In the genomic region with DNA sequence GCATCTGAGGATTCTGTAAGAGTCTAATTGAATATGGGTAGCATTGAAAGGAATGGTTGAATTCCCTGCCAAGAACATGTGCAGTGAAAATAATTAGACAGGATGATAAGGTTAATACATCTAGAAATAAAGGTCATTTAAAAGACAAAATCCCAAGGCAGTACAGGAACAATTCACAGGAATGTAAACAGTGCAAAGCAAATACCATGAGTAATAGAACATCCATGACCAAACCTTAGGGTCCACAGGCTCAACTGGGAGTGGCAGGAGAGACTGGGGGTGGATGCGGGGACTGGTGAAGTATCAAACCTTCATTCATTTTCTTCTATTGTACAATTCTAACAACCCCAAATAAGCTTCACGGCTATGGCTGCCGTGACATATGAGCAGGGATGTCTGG, we compare ENCODE assay signal across 32 mouse cellular contexts.
"Had no signal": no experiment of that assay in that cellular context is flagged by ENCODE, and none has a peak within 500 bp of the region (broad histone marks: within the 10 kb centered on the region; RNA-seq: fewer than 3 reads in every experiment).

No protein-coding gene starts in this region.

- H3K4me2 ChIP-seq: limb, embryonic 12.5 days; limb, embryonic 13.5 days; limb, embryonic 15.5 days; liver, embryonic 11.5 days; liver, embryonic 12.5 days; liver, embryonic 13.5 days; liver, embryonic 15.5 days; lung, embryonic 14.5 days; lung, embryonic 15.5 days; midbrain, embryonic 11.5 days; midbrain, embryonic 12.5 days; midbrain, embryonic 13.5 days; midbrain, embryonic 15.5 days had no signal

- H3K27ac ChIP-seq: left cerebral cortex, adult 2 months; limb, embryonic 10.5 days; limb, embryonic 12.5 days; limb, embryonic 13.5 days; limb, embryonic 15.5 days; liver, embryonic 12.5 days; liver, embryonic 13.5 days; liver, embryonic 14.5 days; liver, embryonic 15.5 days; lung, embryonic 15.5 days; macrophage; midbrain, embryonic 10.5 days; midbrain, embryonic 12.5 days; midbrain, embryonic 13.5 days; midbrain, embryonic 15.5 days had no signal

- H3K9me3 ChIP-seq: limb, embryonic 10.5 days; limb, embryonic 12.5 days; limb, embryonic 13.5 days; limb, embryonic 15.5 days; liver, embryonic 12.5 days; liver, embryonic 13.5 days; liver, embryonic 15.5 days; lung, embryonic 15.5 days; megakaryocyte, embryonic 14.5 days; midbrain, embryonic 10.5 days; midbrain, embryonic 12.5 days; midbrain, embryonic 13.5 days; midbrain, embryonic 15.5 days had no signal

- H3K4me3 ChIP-seq: left cerebral cortex, adult 2 months; limb, embryonic 10.5 days; limb, embryonic 12.5 days; limb, embryonic 13.5 days; limb, embryonic 15.5 days; liver, embryonic 12.5 days; liver, embryonic 13.5 days; liver, embryonic 15.5 days; lung, embryonic 15.5 days; megakaryocyte, embryonic 14.5 days; midbrain, embryonic 10.5 days; midbrain, embryonic 12.5 days; midbrain, embryonic 13.5 days; midbrain, embryonic 15.5 days; myocyte had no signal

- DNase-seq: left cerebral cortex, postnatal 4 days; liver; liver, embryonic 13.5 days; liver, postnatal 0 days; lung, adult 18-20 months; lung, adult 2 months; lung, embryonic 14.5 days; lung, postnatal 10 days; lung, postnatal 14 days; lung, postnatal 36 days; lung, postnatal 4 days; midbrain, embryonic 14.5 days had no signal

- ATAC-seq: liver, embryonic 12.5 days; liver, postnatal 0 days; lung, postnatal 0 days; midbrain, embryonic 13.5 days; midbrain, embryonic 15.5 days; midbrain, embryonic 16.5 days had no signal

- H3K9ac ChIP-seq: limb, embryonic 12.5 days; limb, embryonic 13.5 days; limb, embryonic 15.5 days; liver, embryonic 12.5 days; liver, embryonic 13.5 days; liver, embryonic 14.5 days; liver, embryonic 15.5 days; liver, postnatal 0 days; lung, embryonic 14.5 days; lung, embryonic 15.5 days; midbrain, embryonic 12.5 days; midbrain, embryonic 13.5 days; midbrain, embryonic 15.5 days had no signal

- H3K27me3 ChIP-seq: limb, embryonic 12.5 days; limb, embryonic 13.5 days; limb, embryonic 15.5 days; liver, embryonic 12.5 days; liver, embryonic 13.5 days; liver, embryonic 15.5 days; lung, embryonic 15.5 days; megakaryocyte, embryonic 14.5 days; midbrain, embryonic 12.5 days; midbrain, embryonic 13.5 days; midbrain, embryonic 15.5 days had no signal

- H3K36me3 ChIP-seq: limb, embryonic 10.5 days; limb, embryonic 12.5 days; limb, embryonic 13.5 days; limb, embryonic 15.5 days; liver, embryonic 12.5 days; liver, embryonic 13.5 days; liver, embryonic 15.5 days; lung, embryonic 15.5 days; midbrain, embryonic 10.5 days; midbrain, embryonic 12.5 days; midbrain, embryonic 13.5 days; midbrain, embryonic 15.5 days had no signal

- H3K4me1 ChIP-seq: limb, embryonic 12.5 days; limb, embryonic 13.5 days; limb, embryonic 15.5 days; liver, embryonic 12.5 days; liver, embryonic 13.5 days; liver, embryonic 15.5 days; lung, embryonic 15.5 days; megakaryocyte, embryonic 14.5 days; midbrain, embryonic 10.5 days; midbrain, embryonic 12.5 days; midbrain, embryonic 13.5 days; midbrain, embryonic 15.5 days had no signal
